Mouse (Mus musculus) liver, embryonic 16.5 days (tissue): ENCODE measurements at regions not wholly inside any gene's neighbourhood (a gene's known extent, or its start where the extent isn't known, plus 50 kb on each side); places are given as distances from the start of the nearest gene placed in this dataset.
"Not testable (repeated sequence)": the region's sequence is repeated elsewhere in the genome, so short reads cannot be mapped to it uniquely, and the experiment has no call there.

Experiments used
- ATAC-seq: fragments of 200-750 bp; cut with Nextera tagmentation; 2 replicates; pipeline ENCODE4 v1.8.0; 2017; ENCODE audit warnings: low read depth, mild to moderate bottlenecking, moderate number of reproducible peaks, moderate library complexity
- H3K27ac ChIP-seq: fragments of 300-500 bp; sonication (generic); 2 replicates; pipeline ENCODE4 v1.5.1; 2014; ENCODE audit warnings: mild to moderate bottlenecking, low read length
- H3K27me3 ChIP-seq: fragments of 300-500 bp; sonication (generic); 2 replicates; pipeline ENCODE4 v1.6.1; 2014; ENCODE audit warnings: low read depth, low read length, mixed read lengths; ENCODE audit not compliant: control insufficient read depth, insufficient read depth
- H3K36me3 ChIP-seq: fragments of 300-500 bp; sonication (generic); 2 replicates; pipeline ENCODE4 v1.6.1; 2014; ENCODE audit warnings: mild to moderate bottlenecking; ENCODE audit not compliant: control insufficient read depth, insufficient read depth
- H3K4me1 ChIP-seq: fragments of 300-500 bp; sonication (generic); 2 replicates; pipeline ENCODE4 v1.6.1; 2014; ENCODE audit warnings: low read depth, low read length, mixed read lengths; ENCODE audit not compliant: control insufficient read depth
- H3K4me2 ChIP-seq: fragments of 300-500 bp; sonication (generic); 2 replicates; pipeline ENCODE4 v1.6.1; 2014; ENCODE audit warnings: low read depth, low read length, mixed read lengths
- H3K4me3 ChIP-seq: fragments of 300-500 bp; sonication (generic); 2 replicates; pipeline ENCODE4 v1.5.1; 2014; ENCODE audit warnings: low read depth, mild to moderate bottlenecking, low read length
- H3K9ac ChIP-seq: fragments of 300-500 bp; sonication (generic); 2 replicates; pipeline ENCODE4 v1.6.1; 2014; ENCODE audit warnings: low read depth, low read length
- H3K9me3 ChIP-seq: fragments of 300-500 bp; sonication (generic); replicated peaks from 2 replicates; pipeline ENCODE4 v1.6.1; 2016; ENCODE audit warnings: low read length; ENCODE audit not compliant: control insufficient read depth
- WGBS: fragments of 180-500 bp; shearing (Covaris S2); extraction: QIAGEN DNeasy Blood & Tissue Kit; methylation state at CpG from one replicate; pipeline ENCODE4 v1.1.7; 2014; ENCODE audit not compliant: insufficient replicate concordance; 5-methylcytosine and 5-hydroxymethylcytosine counted together

DNA sequence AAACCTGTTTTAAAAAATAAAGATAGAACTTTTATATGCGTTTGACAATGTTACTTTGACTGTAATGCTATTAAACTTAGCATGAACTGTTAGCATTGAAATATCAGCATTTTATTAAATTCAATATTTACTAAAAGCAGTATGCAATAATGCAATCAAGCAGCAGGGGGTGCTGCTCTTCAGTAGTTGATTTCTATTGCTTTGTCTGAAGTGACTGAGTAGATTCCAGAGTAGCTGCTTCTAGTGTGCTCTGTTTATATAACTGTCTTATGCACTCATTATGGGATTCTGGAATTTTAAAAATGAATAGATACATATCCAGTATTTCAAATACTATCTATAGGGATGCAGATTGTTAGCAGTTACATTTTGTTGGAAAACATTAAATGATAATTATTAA, 146.2 kb downstream of the Gm28710 start:
- Histone ChIP-seq H3K27ac (no peak overlapping the region), H3K9me3 (no peaks in the 10 kb centered on the region), H3K27me3 (no peaks in the 10 kb centered on the region), H3K9ac (no peak overlapping the region), H3K4me1 (no peaks in the 10 kb centered on the region), H3K4me3 (no peak overlapping the region), H3K4me2 (no peak overlapping the region), H3K36me3 (no peaks in the 10 kb centered on the region)
- 24% methylated on average over 1 of the region's 1 CpGs for WGBS
- no peak for ATAC-seq

DNA sequence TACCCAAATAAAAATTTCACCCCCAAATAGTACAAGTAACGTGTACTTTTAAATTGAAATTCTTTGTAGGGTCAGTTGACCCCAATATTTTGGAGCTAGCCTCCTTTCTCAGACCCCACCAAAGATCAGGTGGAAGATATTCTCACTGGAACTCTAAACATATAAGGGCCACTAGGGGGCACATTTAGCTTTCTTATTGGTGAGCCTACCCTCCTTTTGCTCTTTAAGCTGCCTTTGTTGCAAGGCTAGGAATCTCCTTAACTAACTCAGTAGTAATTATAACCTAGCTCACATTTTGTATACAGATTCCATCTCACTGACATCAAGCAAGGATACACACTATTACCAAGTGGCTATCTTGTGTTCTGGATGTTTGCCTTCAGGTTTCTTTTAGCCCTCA, 155.8 kb downstream of the Gm28710 start:
- Histone ChIP-seq H3K9me3 (no peaks in the 10 kb centered on the region), H3K4me2 (no peak overlapping the region), H3K4me3 (no peak overlapping the region), H3K27me3 (no peaks in the 10 kb centered on the region), H3K4me1 (no peaks in the 10 kb centered on the region), H3K9ac (no peak overlapping the region), H3K36me3 (no peaks in the 10 kb centered on the region), H3K27ac (no peak overlapping the region)
- 3% methylated on average over 1 of the region's 1 CpGs for whole genome bisulfite sequencing
- no peak for ATAC-seq

DNA sequence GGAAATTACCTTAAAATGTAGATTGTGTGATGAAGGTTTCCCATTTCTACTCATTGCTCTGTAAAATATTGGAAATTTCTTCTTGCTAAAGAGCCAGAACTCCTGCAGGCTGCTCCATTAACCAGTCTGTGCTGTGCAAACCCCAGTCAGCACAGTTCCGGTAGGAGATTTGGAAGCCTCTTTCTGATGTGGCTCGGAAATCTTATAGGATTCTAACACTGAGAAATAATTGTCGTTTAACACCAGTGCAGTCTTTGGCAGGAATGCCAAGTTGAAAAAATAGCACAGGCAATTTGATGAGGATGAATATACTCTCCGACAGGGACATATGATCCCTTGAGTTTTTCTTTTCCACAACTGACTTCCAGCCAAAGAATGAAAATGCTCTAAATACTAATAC, 176.1 kb downstream of the Gm28710 start:
- no peak overlapping the region for H3K4me2 ChIP-seq
- no peak overlapping the region for H3K9ac ChIP-seq
- H3K4me3 ChIP-seq: no peak overlapping the region
- no peaks in the 10 kb centered on the region for H3K4me1 ChIP-seq
- H3K9me3 ChIP-seq: no peaks in the 10 kb centered on the region
- no peak overlapping the region for H3K27ac ChIP-seq
- no peak for ATAC-seq
- H3K27me3 ChIP-seq: no peaks in the 10 kb centered on the region
- no peaks in the 10 kb centered on the region for H3K36me3 ChIP-seq
- WGBS: 74% methylated on average over 4 of the region's 4 CpGs

DNA sequence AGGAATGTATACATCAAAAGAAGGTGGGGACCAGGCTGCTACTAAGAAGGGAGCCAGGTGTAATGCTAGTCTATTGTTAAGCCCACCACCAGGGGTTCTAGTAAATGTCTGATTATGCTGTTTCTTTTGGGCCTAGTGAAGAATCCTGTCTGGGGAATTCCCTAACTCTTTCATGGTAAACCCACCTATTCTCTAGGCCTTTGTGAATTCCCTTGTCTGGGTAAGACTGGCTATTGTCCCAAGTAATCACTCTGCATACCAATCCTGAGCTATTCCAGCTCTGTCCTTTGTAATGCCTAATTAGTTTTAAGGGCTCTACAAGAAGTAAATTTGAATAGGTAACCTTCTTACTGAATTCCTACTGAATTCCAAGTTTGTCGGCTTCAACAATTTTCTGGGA, 177.2 kb downstream of the Gm28710 start:
- not testable (repeated sequence) for H3K36me3 ChIP-seq, H3K4me1 ChIP-seq, ATAC-seq, H3K9ac ChIP-seq, H3K4me3 ChIP-seq, H3K9me3 ChIP-seq, H3K4me2 ChIP-seq, H3K27me3 ChIP-seq, H3K27ac ChIP-seq
- WGBS: 54% methylated on average over 1 of the region's 1 CpGs

DNA sequence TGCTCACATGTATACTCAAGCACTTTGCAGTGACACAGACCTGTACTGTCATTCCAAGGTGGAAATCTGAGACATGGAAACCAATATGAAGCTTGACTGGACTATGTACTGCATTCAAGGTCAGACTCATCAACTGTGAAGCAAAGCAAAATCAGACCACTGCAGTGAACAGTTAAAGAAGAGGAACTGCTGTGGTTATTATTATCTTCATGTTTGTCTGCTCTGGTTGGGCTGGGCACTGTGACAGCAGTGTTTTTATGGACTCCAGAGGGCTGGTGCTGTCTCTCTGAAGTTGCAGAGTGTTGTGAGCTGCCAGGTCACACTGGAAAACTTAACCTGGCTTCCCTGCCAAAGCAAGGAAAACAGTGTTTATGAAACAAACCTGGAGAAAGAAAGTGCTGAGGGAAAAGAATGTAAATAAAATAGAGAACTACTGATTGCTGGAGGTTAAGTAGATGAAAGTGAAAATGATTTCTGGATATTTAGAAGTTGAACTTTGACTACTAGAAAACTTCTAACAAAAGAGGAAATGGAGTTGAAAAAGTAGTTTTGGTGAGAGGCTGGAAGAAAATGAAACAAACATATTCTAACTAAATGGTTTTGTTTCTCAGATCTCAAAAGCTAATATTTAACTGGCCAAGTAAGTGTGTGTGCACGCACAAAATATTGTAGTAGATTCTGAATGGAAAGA, 181.7 kb downstream of the Gm28710 start:
- Histone ChIP-seq H3K36me3 (no peaks in the 10 kb centered on the region), H3K27me3 (no peaks in the 10 kb centered on the region), H3K9ac (no peak overlapping the region), H3K4me3 (no peak overlapping the region), H3K9me3 (no peaks in the 10 kb centered on the region), H3K4me2 (no peak overlapping the region), H3K27ac (no peak overlapping the region), H3K4me1 (no peaks in the 10 kb centered on the region)
- no peak for ATAC-seq
- WGBS: 49% methylated on average over 1 of the region's 1 CpGs

DNA sequence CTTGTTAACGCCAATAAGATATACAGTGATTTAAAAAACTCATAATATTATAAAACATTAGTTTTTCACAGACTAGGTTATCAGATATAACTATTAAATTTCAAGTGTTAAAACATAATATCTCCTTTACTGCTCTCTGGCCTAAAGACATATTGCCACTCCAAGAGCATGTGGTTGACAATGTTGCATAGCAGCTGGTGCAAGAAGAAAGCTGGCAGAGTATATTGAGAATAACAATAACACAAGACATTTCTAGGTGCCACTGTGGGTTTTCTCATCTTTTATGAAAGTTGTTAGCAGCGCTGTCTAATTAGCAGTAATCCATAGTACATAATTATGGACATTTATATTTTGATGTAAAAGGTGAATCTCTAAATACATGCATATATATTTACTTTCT, 184.4 kb downstream of the Gm28710 start:
- Histone ChIP-seq H3K27ac (no peak overlapping the region), H3K4me1 (no peaks in the 10 kb centered on the region), H3K4me2 (no peak overlapping the region), H3K9ac (no peak overlapping the region), H3K4me3 (no peak overlapping the region), H3K27me3 (no peaks in the 10 kb centered on the region), H3K9me3 (no peaks in the 10 kb centered on the region), H3K36me3 (no peaks in the 10 kb centered on the region)
- 54% methylated on average over 2 of the region's 2 CpGs for WGBS
- ATAC-seq: no peak

DNA sequence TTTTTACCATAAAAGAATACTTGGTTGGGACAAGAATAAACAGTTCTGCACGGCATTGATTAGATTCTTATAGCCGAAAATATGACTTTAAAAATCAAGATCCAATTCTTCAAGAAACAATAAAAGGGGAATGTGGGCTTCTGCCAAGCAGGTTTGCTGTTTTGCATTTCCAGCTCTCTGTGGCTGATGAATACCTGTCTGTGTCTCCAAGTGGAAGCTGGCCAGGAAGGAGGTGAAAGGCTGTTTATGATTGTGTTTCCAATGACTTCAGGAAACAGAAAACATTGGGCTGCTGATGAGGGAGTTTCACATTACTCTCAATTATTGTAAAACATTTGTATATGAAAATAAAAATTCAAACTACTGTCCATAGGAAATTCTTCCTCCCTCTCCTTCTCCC, 193.3 kb downstream of the Gm28710 start:
- WGBS: 66% methylated on average over 2 of the region's 2 CpGs
- Histone ChIP-seq H3K27me3 (no peaks in the 10 kb centered on the region), H3K4me1 (no peaks in the 10 kb centered on the region), H3K36me3 (no peaks in the 10 kb centered on the region), H3K9ac (no peak overlapping the region), H3K4me3 (no peak overlapping the region), H3K27ac (no peak overlapping the region), H3K9me3 (no peaks in the 10 kb centered on the region), H3K4me2 (no peak overlapping the region)
- no peak for ATAC-seq

DNA sequence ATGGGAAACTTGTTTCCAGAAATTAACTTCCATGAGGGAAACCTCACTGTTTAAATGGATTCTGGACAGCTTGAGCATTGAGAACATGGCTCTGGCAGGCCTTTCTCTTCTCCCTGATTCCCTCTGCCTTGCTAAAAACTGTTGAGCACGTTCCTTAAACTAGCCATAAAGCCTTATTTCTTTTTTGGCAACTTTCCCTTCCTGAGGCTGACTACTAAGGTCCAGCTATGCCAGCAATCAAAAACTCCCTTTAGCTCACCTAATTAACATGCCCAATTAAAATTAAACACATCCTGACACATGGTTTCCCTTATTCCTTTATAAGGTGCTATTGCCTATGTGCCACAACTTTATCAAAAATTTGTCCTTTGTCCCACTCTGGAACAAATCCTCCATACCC, 199.9 kb downstream of the Gm28710 start:
- ATAC-seq: no peak
- Histone ChIP-seq H3K4me2 (no peak overlapping the region), H3K9me3 (no peaks in the 10 kb centered on the region), H3K4me3 (no peak overlapping the region), H3K4me1 (no peaks in the 10 kb centered on the region), H3K9ac (no peak overlapping the region), H3K27ac (no peak overlapping the region), H3K27me3 (no peaks in the 10 kb centered on the region), H3K36me3 (no peaks in the 10 kb centered on the region)
- WGBS: 44% methylated on average over 1 of the region's 1 CpGs

DNA sequence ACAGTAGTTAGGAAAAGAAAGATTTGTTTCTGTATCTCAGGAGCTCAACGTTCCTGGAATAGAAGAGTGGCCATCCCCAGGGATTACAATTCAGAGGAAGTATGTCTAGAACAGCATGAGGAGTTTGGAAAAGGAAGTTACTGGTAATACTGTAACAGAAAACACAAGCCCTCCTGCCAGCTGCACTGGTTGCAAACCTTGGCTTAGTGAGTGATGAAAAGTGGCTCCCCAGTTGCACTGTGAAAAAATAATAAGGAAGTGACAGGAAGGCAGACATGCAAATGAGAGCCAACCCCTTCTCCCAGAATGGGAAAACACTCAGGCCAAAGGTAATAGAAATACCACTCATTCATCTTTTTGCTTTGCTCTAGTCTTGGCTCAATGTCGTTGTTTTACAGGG, 207.6 kb downstream of the Gm28710 start:
- Histone ChIP-seq H3K36me3 (no peaks in the 10 kb centered on the region), H3K4me3 (no peak overlapping the region), H3K4me2 (no peak overlapping the region), H3K9me3 (no peaks in the 10 kb centered on the region), H3K4me1 (no peaks in the 10 kb centered on the region), H3K9ac (no peak overlapping the region), H3K27me3 (no peaks in the 10 kb centered on the region), H3K27ac (no peak overlapping the region)
- WGBS: 31% methylated on average over 2 of the region's 2 CpGs
- ATAC-seq: no peak
